Mouse (Mus musculus): ENCODE data around the gene Cmip.
A peak's percentile ranks its signal among the peaks of the same experiment; 100 is the strongest.

Gene Cmip

DNA sequence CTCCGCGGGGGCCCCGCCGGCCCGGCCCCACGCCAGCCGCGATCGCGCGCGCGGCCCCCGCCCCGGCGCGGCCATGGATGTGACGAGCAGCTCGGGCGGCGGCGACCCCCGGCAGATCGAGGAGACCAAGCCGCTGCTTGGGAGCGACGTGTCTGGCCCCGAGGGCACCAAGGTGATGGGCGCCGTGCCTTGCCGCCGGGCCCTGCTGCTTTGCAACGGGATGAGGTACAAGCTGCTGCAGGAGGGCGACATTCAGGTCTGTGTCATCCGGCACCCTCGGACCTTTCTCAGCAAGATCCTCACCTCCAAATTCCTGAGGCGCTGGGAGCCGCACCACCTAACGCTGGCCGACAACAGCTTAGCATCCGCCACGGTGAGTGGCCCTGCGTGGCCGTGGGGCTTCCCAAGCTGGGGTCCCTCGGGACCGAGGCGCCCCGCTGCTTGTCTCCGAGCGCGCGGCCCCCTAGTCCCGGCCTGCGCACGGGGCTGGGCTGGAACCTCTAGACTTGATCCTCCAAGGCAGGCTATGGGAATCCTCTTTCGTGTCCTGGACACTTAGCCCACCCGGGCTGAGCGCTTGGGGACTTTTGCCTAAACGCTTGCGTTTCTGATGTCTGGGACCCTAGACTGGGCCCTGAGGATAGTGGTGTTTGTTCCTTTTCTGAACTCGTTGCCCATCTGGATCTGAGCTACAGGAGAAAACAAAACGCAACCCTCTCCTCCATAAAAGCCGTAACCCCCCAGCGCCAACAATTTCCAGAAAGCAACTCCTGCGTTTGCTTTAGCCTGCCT lies at the start of gene Cmip:
Gene Cmip, plus strand, starts transcription at position 36 of the 792 bp plus-strand sequence.
- peak; percentile 55 for DNase-seq (ENCODE audit: low spot score)

DNA sequence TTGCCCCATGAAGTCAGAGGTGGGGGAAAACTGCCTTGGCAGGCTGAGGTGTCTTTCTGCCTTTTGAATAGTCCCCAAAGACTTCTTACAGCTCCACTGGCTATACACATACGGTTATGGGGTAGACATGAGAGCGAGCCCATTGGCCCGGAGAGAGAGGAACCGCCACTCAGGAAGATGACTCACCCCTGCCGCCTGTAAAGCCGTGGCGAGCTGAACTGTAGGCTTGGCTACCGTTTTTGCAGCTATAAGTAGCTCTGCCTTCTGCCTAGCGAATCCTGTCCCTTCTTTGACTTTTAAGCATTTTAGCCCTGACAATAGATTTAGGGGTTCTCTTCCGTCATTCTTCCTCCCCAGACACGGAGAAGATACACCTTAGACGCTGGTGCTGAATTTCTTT lies 47.7 kb upstream of the Cmip start:
- DNase-seq (ENCODE audit: low spot score), result no peak

DNA sequence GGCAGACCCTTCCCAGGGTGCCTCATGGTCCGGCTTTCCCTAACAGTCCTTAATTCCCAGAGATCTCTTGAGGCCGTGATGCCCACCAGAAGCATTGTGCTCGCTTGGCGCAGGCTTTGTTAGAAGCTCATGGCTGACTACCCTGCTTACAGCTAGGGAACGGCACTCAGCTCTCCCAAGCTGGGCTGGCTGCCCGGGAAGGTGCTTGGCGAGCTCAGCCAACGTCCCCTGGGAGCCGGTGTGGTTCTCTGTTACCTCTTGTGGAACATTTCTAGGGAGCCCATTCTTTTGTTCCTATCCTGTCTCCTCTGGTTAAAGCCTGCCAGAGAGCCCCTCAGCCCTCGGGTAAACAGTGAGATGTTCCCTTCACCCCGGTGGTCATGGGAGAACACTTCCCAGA lies 44.8 kb upstream of the Cmip start:
- peak; percentile 32 for DNase-seq (ENCODE audit: low spot score)

GRCm38 (mm10) chr8:117217724-117218123 lies 39.1 kb upstream of the Cmip start:
- DNase-seq (ENCODE audit: low spot score), result no peak

- no peak for DNase-seq (ENCODE audit: low spot score)
These were observed 34.5 kb upstream of the Cmip start for GRCm38 (mm10) chr8:117222396-117222795.

GRCm38 (mm10) chr8:117224630-117225029 lies 32.2 kb upstream of the Cmip start:
- peak; percentile 86 for DNase-seq (ENCODE audit: low spot score)

- DNase-seq (ENCODE audit: low spot score), result no peak
These were observed 30.6 kb upstream of the Cmip start for GRCm38 (mm10) chr8:117226306-117226705.

DNA sequence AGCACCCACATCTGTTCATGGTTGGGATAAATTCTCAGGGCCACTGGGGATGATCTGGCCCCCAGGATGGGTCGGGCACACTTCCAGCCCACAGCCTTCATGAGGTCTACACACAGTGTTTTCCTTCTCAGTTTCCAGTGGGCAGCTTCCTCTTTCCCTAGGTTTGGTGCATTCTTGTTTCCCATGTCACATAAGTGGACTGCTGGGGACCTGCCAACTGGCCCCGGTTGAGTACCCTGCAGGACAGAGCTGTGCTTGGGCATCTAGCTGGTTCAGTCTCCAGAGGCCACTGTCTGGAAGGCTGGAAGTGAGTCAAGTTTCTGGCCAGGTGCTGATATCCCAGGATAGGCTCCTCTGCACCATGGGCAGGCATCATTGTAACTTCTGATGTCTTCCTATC lies 29.5 kb upstream of the Cmip start:
- no peak for DNase-seq (ENCODE audit: low spot score)

GRCm38 (mm10) chr8:117233199-117233598 lies 23.7 kb upstream of the Cmip start:
- DNase-seq (ENCODE audit: low spot score), result no peak

DNA sequence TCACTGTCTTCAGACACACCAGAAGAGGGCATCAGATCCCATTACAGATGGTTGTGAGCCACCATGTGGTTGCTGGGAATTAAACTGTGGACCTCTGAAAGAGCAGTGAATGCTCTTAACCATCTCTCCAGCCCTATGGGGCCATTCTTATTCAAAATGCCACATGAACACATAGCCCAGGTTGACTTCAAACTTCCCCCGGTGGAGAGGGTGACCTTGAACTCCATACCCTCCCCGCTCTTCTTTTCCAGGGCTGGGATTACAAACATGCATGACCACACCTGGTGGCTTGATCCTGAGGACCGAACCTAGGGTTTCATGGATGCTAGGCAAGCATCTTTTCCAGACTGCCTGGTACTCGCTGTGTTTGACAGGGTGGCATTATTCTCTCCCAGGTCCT lies 20.3 kb upstream of the Cmip start:
- DNase-seq (ENCODE audit: low spot score), result no peak

DNA sequence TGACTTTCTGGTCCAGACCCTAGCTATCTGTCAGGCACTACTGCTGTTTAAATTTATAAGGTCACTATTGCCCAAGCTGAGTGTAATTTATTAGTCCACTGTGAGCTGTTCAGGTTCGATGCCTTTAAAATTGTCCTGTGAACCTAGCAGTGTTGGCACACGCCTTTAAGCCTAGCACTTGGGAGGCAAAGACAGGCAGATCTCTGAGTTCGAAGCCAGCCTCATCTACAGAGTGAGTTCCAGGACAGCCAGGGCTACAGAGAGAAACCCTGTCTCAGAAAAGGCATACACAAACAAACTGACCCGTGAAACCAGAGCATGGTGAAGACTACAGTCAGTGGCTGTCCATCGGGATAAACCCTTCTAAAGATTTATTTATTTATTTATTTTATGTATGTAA lies 16.5 kb upstream of the Cmip start:
- DNase-seq (ENCODE audit: low spot score), result no peak

DNA sequence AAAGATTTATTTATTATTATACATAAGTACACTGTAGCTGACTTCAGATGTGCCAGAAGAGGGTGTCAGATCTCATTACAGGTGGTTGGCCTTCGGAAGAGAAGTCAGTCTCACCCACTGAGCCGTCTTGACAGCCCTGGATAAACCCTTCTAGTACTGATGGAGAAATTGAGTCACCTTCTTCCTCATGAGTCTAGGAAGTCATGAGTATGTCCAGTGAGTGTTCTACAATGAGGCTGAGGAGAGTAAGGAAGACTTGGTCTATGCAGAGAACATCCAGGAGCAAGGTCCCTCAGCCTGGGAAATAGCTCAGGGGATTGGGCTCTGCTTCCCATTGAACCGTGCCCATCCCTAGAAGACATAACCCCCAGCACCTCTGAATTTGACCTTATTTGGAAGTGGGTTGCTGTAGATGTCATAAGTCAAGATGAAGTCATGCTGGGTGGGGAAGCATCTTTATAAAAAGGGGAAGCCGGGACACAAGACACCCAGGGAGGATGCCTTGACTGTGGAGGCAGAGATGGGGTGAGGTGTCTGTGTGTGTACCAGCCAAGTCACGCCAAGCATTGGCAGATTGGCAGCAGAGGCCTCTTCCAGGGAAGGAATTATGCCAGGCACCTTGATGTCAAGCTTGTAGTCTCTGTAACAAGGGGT lies 15.9 kb upstream of the Cmip start:
- DNase-seq (ENCODE audit: low spot score), result no peak

DNA sequence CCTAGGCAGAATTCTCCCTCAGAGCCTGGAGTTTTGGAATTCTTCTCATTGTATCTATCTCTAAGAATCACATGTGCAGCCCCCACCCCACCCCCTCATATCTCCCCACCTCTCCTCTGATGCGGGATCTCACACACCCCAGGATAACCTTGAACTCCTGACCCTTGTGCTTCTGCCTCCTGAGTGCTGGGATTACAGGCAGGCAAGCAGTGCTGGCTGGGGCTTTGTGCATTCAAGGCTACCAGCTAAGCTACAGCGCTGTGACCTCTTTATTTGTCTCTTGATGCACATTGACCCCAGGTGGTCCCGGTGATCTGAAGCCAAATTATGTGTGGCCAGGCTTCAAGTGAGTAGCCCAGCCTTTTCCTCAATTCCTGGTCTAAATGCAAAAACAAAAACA lies 15.0 kb upstream of the Cmip start:
- no peak for DNase-seq (ENCODE audit: low spot score)

DNA sequence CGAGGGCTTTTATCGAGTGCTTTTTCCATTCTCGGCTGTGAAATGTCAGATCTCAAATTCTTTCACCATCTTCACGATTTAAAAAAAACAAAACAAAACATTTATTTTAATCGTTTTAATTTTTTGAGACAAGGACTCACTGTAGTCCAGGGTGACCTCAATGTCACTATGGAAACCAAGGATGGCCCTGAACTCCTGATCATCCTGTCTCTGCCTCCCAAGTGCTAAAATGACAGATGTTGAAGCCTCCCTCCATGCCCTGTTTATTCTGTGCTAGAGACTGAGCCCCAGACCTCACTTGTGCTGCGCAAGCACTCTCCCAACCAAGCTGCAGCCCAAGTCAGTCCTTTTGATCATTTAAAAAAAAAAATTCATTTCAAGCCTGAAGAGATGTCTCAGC lies 14.6 kb upstream of the Cmip start:
- no peak for DNase-seq (ENCODE audit: low spot score)

DNA sequence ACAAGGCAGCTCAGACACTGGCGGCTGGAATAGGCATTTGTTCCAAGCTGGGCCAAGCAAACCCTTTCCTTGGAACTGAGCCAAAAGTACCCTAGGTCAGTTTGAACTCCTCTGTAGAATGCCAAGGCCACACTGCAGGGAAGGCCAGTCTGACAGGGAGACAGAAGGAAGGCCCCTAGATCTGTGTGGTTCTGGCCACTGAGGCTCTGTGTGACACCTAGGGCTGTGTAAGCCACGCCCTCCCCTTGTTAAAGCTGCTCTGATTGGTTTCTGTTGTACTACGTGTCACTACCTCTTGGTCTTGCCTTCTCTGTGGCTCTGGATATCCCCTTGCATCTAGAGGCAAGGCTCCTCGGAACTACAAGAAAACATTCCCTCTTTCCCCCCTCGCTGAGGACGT lies 12.3 kb upstream of the Cmip start:
- DNase-seq (ENCODE audit: low spot score), result peak; percentile 47

GRCm38 (mm10) chr8:117248341-117248740 lies 8.5 kb upstream of the Cmip start:
- no peak for DNase-seq (ENCODE audit: low spot score)

GRCm38 (mm10) chr8:117251086-117251681 lies 5.7 kb upstream of the Cmip start:
- DNase-seq (ENCODE audit: low spot score), result no peak

DNA sequence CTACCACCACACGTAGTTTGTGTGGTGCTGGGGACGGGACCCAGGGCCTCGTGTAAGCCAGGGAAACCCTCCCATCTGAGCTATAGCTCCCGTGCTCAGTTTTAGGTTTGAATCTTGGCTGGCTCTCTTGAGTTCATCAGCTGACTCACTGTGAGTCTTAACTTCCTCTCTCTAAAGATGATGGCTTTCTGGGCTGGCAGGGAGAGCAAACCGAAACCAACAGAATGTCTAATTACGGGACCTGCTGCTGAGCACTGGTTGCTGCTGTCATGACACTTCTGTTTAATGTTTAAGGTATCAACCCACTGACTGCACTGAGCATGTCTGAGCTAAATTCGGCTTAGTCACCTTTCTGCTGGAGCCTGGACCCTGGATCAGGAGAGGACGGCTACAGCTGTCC lies 4.2 kb upstream of the Cmip start:
- no peak for DNase-seq (ENCODE audit: low spot score)

DNA sequence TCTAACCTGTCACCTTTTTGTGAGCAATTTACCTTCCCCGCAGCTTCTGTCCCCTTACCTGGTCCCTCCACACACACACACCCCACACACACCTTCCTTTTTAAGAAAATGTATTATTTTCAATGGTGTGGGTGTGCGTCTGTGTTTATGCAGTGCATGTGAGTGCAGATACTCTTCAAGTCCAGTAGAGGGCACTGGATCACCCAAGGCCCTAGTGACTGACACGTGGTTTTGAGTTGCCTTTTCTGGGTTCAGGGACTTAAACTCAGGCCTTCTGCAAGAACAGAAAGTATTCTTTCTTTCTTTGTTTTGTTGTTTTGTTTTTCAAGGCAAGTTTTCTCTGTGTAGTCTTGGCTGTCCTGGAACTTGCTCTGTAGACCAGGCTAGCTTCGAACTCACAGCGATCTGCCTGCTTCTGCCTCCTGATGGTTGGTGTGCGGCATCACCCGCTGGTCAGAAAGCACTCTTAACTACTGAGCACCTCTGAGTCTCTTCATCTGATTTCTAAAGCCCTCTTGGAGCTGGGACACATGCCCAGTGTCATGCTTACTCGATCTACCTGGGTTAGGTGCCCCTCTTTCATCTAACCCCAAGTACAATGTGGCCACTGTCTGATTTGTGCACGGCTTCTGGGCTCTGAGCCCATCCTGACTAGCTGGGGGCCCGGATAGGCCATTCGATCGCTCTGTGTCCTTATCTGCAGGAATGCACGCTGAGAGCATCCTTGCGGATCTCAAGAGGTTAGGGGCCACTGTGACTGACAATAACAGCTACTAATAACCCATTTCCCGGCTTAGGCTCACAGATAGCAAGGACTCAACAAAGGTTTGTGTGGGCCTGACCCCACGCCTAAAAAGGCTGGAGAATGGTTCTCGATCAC lies 3.2 kb upstream of the Cmip start:
- DNase-seq (ENCODE audit: low spot score), result no peak

- no peak for DNase-seq (ENCODE audit: low spot score)
These were observed 2.4 kb upstream of the Cmip start for GRCm38 (mm10) chr8:117254496-117254895.

DNA sequence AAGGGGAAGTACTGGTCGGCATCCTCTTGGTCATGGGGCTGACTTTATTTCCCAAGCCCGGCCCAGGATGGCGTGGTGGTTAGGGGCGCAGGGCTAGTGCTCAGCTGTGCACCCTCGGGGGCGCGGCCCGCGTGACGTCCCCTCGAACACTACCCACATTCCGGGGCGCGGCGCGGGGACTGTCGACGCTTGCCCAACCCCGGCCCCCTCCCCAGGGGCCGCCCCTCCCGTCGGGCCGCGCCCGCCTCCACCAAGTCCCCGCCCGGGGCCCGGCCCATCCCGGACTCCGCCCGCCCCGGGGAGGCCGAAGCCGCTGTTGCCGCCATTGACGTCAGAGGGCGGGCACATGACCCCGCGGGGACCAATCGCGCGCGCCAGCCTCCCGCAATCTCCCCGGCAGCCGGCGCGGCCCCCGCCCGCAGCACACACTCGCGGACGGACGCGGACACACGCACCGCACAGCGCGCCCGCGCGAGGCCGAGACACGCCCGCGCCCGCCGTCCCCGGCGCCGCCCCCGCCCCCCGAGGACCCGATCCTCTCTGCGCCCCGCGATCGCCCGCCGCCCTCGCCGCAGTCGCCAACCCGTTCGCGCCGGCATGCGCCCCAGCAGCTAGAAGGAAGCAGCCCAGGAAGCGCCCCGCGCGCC lies 449 bp upstream of the Cmip start:
- peak; percentile 96 for DNase-seq (ENCODE audit: low spot score)

Data from ovary, postnatal 36 days (tissue).